Mouse (Mus musculus): ENCODE results near the gene Cyp2d22. TPM values are rescaled to one million over a fixed set of nuclear protein-coding genes. Genes with fewer than 3 reads are reported as not detected.

The Cyp2d22 gene
- total RNA-seq, 2 experiments from 2014 or later = 5.3 to 7.0 TPM

GRCm38 (mm10) chr15:82322195-82322594 is 57.9 kb downstream of the Cyp2d22 start:
- intact Hi-C loops (cut with DNase I) = no loop called here
- no peak for DNase-seq

Small RNA genes lying within 50 kb of the gene (microRNA-seq; reads per million reads assigned to microRNA genes)
- gene Gm25990 (not detected), gene Gm27331 (not detected), gene Mir7684 (not detected)

Other genes starting within 250 kb of the Cyp2d22 start
- 100 to 1,000 TPM; 233 to 234 TPM for gene Srebf2, start 233.1 kb downstream of the Cyp2d22 start, total RNA-seq (2021)
- 1 to 10 TPM; 1.5 to 2.0 TPM for gene Shisa8, start 167.4 kb downstream of the Cyp2d22 start, total RNA-seq (2021)
- gene Tnfrsf13c, start 155.9 kb downstream of the Cyp2d22 start, total RNA-seq (2021) = 1 to 10 TPM in 1 of 2 experiments, under 1 TPM in 1; 0.46 to 1.1 TPM
- 1 to 10 TPM; 6.5 to 6.9 TPM for gene Cenpm, start 135.5 kb downstream of the Cyp2d22 start, total RNA-seq (2021)
- 10 to 100 TPM; 70.9 to 77.4 TPM for gene 1500009C09Rik, start 127.9 kb downstream of the Cyp2d22 start, total RNA-seq (2021)
- gene Sept3, start 105.4 kb downstream of the Cyp2d22 start, total RNA-seq (2021) = 100 to 1,000 TPM; 666 to 687 TPM
- under 1 TPM in 1 of 2 experiments, not detected in 1; 0.24 TPM for gene Wbp2nl, start 81.3 kb downstream of the Cyp2d22 start, total RNA-seq (2021)
- 10 to 100 TPM; 32.1 to 33.6 TPM for gene Naga, start 41.3 kb downstream of the Cyp2d22 start, total RNA-seq (2021)
- gene Pheta2, start 41.3 kb downstream of the Cyp2d22 start, total RNA-seq (2021) = 1 to 10 TPM; 1.1 to 1.2 TPM
- 100 to 1,000 TPM; 122 to 125 TPM for gene Smdt1, start 41.3 kb downstream of the Cyp2d22 start, total RNA-seq (2021)
- 100 to 1,000 TPM; 161 to 174 TPM for gene Ndufa6, start 25.9 kb downstream of the Cyp2d22 start, total RNA-seq (2021)
- not detected for gene Cyp2d11, start 13.8 kb upstream of the Cyp2d22 start, total RNA-seq (2021)
- gene Cyp2d10, start 26.9 kb upstream of the Cyp2d22 start, total RNA-seq (2021) = not detected
- gene Cyp2d9, start 53.2 kb upstream of the Cyp2d22 start, total RNA-seq (2021) = not detected
- not detected for gene Cyp2d12, start 174.8 kb upstream of the Cyp2d22 start, total RNA-seq (2021)
- gene Cyp2d34, start 240.7 kb upstream of the Cyp2d22 start, total RNA-seq (2021) = not detected

Measured in left cerebral cortex, postnatal 4 days (tissue).